Mouse (Mus musculus): Measurements from ENCODE around the gene Rftn2.

Rftn2 gene

DNA sequence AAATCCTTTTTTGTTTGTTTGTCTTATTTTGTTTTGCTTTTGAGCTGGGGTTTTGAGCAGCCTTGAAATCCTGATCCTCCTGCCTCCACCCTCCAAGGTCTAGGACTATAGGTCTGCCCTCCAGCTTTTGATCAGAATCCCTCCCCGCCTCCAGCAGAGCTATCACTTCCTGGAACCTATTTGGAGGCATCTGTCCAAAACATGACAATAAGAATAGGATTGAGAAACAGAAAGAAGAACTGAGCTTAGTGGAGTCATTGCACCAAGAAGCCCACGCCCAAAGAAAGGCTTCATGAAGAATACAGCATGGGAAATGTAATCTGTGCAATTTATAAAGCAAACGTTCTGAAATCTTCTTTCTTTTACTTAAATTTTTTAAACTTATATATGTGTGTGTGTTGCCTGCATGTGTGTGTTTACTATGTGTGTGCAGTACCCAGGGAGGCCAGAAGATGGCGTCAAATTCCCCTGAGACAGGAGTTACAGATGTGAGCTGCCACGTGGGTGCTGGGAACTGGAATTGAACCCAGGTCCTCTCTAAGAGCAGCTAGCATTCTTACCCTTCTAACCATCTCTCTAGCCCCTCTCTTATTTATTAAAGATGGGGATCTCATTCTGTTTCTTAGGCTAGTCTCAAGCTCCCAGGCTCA lies 46.5 kb downstream of the Rftn2 start:
- in situ Hi-C loops (cut with MboI, MseI): loop anchor here in 1 of 2 experiments (25.0 kb wide), 1 partner anchor 1032 kb away; no protein-coding TSS in a partner anchor

DNA sequence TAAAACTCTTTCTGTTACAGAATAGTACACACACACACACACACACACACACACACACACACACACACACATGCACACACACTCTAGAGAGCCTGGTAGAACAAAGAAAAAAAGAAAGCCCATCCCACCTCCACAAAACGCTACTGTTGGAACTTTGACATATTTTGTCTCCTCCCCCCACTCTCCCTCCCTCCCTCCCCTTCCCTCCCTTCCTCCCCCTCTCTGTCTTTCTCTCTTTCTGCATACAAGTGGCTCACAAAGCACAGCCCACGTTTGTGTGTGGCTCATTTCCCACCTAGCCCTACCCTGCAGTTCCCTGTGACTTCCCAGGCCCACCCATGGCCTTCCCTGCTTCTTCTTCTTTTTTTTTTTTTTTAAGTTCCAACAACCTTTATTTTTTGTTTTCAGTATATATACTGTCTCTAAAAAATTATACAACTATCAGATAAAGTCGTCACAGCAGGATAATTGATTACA lies 52.0 kb downstream of the Rftn2 start:
- in situ Hi-C loops (cut with MboI, MseI): loop anchor here in 1 of 2 experiments (25.0 kb wide), 1 partner anchor 1038 kb away; no protein-coding TSS in a partner anchor

DNA sequence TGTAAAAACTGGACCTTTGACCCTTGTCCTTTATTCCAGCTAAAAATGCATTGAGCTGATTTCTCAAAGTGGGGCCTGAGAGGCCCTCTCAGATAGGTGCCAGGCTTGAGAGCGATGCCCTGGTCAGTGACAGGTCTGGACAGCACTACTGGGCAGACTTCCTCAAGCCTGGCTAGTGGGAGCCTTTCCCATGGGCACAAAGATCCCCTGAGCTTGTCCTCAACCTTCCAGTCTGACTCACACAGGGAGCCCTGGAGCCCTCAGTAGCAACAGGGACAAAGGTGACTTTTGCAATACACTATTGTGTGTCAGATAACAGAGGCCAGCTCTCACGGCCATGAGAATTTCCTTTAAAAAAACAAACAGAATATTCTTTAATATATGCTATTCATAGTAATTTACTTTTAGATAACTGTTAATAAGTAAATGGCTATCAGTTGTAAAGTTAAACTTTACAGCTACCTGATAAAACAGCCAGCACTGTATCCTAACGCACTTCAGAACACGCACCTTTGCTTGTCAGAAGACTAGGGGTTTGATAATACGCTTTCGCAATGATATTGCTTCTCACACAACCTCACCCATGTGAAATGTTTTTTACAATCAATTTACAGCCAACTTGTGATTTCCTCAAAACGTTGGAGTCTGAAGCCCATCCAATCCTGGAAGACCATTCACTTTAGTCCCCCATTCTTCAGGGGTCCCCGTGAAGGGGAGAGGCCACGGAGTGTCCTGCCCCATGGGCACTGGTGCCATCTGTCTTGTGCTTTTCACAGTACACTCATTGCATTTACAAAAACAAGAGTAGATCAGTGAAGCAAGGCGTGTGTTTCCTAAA lies 52.6 kb downstream of the Rftn2 start:
- in situ Hi-C loops (cut with MboI, MseI): no loop called here

DNA sequence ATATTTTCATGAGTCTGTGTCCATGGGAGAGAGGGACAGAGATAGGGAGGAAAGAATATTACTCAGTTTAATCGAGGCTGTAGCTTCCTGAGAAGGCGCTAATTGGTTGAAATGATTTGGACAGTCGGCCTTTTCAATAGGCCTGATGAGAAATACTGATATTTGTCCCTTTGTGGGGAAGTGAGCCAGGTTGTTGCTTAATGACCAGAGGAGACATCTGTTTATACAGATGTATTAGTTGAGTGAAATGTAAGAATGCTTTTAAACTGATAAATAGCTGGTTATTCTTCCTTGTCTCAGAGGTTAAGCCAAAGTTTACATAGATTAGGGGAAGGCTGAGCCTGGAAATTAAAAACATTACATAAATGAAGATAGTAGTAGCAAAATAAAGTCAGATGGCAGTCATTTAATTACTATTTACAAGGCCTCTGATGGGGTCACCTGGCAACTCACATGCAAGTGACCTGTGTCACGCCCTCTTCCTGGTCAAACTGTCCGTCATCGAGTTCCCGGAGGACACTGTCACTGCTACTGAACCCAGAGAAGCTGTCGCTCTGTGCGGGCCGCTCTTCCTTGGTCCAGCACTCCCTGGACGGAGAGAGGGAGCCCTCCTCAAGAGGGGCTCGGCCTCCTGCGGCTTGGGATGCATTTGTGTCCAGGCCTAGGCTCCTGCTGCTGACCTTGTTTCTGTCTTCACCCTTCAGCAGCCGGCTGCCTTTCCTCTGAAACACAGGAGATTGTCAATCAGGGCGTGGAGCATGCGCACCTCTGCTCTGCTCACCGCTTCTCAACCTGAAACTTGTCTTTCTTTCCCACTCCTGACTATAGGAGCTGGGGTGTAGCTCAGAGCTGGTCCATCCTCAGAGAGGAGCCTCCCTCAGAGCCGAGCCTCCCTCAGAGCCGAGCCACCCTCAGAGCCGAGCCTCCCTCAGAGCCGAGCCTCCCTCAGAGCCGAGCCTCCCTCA lies 54.9 kb downstream of the Rftn2 start:
- in situ Hi-C loops (cut with MboI, MseI): no loop called here

DNA sequence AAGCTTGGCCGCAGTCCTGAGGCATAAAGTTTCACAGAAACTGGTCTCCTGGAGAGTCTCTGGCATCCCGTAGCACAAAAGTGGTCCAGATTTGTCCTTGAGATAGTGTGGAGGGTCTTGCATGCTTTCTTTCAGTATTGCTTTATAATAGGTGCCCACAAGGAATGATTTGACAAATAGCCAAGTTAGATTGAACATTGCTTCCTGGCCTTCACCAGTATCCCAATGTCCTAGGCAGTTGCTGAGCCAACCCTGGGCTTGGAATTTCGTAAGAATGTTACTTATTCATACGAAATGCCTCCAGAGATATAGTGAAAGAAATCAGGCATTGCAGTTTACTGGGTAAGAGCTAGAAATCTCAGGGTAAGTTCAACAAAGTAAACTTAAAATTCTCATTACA lies 58.0 kb downstream of the Rftn2 start:
- in situ Hi-C loops (cut with MboI, MseI): no loop called here

DNA sequence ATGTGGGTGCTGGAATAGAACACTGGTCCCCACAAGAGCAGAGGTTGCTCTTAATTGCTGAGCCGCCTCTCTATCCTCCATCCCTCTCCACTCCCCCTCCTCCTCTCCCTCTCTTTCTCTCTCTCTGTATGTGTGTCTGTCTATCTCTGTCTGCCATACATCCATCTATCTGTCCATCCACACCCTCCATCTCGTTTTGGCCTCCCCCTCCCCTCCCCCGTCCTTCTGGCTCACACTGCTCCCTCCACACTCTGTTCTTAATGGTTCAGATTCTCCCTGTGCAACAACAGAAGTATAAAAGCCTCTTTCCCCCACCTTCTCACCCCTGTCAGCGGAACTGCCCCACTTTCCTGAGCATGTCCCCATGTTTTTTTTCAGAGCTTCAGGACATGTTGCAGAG lies 59.0 kb downstream of the Rftn2 start:
- in situ Hi-C loops (cut with MboI, MseI): no loop called here

DNA sequence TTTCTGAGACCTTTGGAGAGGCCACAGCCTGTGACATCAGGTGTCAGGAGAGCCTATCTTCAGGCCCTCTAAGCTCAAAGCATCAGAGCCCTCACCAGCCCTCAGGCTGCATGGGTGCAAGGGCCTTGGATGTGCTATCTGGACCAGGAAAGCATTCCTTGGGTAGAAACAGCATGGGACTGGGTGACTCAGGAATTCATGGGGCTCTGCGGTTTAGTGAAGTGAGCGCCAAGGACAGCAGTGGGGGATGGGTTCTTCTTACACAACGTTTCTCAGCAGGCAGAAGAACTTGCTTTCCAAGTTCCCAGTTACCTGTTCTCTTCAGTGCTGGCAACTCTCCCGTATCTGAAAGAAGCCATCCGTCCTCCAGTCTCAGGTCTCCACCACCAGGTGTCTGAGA lies 62.6 kb downstream of the Rftn2 start:
- in situ Hi-C loops (cut with MboI, MseI): no loop called here

DNA sequence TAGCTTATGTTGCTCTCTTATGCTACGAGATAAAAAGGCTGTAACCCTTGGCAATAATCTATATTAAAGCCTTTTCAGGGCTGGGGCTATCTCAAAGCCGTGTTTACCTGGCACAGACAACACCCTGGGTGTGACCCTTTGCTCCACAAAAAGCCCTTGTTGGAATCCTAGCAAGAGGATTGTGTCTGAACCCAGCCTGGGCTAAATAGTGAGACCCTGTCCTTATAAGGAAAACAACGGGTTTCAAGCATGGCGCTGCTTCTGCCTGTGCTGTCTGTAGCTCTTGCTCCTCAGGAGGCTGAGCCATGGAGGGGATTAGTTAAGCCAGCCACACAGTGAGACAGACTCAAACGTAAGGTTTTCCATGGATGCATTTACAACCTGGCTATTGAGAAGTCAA lies 63.8 kb downstream of the Rftn2 start:
- in situ Hi-C loops (cut with MboI, MseI): no loop called here

DNA sequence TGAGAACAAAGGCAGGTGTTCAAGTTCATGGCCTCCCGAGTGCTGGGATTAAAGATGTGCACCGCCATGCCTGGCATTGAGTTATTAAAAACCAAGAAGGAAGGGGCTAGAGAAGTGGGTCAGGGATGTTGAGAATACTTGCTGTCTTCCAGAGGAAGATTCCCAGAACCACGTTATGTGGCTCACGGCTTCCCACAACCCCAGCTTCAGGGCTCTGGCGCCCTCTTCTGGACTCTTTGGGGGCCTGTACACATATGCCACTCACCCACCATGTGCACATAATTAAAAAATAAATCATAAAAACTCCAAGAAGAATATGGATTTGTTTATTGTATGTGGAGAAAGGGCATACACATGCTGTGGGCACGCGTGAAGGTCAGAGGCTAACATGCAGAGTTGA lies 64.7 kb downstream of the Rftn2 start:
- in situ Hi-C loops (cut with MboI, MseI): no loop called here

DNA sequence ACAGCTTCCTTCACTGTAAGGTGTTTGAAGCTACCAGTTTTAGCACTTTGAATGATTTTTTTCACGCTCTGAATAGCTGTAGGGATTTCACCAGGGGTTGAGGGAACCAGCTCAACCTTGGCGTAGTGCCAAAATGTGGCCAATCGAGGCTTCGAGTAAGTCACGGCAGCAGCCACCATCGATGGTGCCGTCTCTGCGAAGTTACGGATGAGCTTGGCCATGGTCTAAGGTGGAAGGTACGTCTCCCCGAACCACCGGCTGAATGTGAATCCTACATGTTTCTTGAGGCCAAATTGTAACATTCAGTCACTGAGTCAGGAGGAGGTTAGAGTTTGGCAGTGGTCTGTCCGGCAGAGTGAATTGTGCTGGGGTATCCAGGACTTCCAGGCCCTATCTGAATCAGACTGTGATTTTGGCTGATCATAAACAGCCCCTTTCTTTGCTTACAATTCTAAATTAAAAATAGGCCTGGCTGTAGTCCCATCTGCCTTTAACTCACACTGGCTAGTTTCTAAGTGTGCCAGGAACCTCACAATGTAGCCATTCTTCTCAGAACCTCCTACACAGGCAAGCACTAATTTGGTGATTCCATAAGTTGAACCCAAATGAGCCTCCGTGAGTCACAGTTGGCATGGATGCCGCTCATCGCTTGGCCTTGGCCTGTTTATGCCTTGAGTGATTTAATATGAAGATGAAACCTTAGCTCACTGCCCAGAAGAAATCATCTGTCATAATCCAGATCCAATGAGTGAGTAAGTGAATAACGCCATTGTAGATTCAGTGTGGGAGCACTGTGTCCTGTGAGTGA lies 65.5 kb downstream of the Rftn2 start:
- in situ Hi-C loops (cut with MboI, MseI): no loop called here

DNA sequence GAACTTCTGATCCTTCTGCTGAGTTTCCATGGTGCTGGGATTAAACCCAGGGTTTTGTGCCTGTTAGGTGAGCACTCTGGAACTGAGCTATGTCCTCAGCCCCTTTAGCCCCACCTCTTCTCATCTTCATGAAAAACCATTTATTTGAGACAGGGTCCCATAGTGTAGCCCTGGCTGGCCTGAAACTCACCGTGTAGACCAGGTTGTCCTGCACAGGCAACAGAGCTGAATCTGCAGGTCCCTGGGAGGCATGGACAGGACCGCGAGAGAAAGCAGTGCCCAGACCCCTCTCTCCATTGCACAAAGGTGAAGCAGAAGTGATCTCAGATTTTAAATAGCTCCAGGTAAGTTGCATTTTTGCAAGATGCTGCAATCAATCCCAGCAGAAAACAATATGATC lies 66.4 kb downstream of the Rftn2 start:
- in situ Hi-C loops (cut with MboI, MseI): no loop called here

DNA sequence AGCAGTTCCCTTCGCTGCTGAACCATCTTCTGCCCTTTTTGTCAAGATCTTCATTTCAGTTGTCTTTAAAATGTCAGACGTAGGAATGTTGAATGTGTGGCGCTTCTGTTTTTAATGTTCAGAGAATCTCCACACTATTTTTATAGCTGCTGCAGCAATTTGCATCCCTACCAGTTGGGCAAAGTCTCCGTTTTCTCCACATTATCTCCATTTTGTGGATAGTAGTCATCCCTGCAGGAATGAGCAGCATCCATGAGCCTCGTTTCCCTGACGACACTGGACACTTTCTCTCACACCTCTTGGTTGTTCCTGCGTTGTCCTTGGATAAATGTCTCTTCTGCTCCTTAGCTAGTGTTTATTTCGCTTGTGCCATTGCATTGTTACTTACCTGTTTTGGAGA lies 67.8 kb downstream of the Rftn2 start:
- in situ Hi-C loops (cut with MboI, MseI): no loop called here

DNA sequence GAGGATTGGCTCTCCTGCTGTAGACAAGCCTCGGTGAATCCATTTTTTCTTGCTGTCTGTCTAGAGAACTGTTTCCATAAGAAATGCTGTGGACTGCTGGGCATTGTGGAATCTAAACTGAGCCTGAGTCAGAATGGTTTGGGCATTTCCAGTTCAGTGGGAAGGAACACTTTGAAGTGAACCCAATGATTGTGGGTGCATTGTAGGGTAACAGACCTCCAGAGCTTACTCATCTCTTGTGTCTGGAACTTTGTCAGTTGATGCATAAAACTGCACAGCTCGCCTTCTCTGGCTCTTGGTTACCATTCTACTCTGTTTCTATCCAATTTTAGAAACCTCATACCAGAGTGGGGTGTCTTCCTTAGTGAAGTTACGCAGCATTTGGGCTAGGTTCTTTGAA lies 68.4 kb downstream of the Rftn2 start:
- in situ Hi-C loops (cut with MboI, MseI): no loop called here

DNA sequence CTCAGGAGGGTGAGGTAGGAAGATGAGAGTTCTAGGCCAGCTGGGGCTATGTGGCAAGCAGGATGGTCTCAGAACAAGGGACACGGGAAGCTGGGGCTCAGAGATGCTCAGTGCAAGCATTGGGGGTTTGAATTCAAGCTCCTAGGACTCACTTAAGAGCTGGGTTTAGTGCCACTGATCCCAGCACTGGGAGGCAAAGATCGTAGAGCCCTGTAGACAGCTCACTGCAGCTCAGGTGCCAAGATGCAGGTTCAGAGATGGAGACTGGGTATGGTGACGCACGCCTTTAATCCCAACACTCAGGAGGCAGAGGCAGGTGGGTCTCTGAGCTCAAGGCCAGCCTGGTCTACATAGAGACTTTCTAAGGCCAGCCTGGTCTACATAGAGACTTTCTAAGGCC lies 69.3 kb downstream of the Rftn2 start:
- in situ Hi-C loops (cut with MboI, MseI): no loop called here

DNA sequence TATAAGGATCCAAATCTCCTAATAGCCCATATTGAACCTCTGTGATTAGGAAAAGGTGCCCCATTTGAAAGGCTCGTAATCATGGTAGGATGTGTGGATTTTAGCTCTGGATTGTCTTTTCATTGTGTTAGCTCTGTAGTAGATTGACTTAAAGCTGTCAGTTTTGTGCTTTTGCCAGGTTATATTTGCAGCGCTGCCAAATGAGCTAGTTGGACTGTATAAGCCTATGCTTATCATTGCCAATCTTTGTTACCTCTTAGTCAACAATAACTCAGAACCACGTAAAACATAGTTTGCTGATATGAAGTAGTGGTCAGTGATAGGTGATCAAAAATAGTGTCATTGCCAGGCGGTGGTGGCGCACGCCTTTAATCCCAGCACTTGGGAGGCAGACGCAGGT lies 81.0 kb downstream of the Rftn2 start:
- in situ Hi-C loops (cut with MboI, MseI): no loop called here

DNA sequence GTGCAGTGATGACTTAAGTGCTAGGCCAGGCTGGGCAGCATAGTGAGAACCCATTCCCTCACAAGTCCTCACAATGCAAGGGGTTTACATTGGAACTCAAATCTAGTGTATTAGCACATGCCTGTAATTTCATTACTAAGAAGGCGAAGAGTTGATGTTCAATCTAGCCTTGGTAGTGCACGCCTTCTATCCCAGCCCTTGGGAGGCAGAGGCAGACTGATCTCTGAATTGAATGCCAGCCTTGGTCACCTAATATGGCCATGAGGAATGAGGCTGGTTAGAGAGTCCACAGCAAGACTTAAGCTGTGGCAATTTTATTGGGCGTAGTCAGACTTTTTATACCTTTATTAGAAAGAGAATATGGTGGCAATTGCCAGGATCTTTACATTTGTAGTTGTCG lies 82.2 kb downstream of the Rftn2 start:
- in situ Hi-C loops (cut with MboI, MseI): no loop called here

DNA sequence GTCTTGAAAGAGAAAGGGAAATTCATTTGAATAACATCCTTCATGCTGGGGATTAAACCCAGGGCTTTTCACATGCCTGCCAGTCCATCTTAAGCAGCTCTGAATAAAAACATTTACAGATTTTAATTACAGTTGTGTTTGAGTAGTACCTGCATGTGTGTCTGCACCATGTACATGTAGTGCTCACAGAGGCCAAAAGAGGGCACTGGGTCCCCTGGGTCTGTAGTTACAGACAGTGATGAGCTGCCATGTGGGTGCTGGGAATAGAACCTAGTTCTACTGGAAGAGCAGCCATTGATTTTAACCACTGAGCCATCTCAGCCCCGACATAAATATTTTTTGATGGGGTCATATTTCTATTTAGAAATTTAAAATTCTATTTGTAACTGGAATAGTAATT lies 90.7 kb downstream of the Rftn2 start:
- in situ Hi-C loops (cut with MboI, MseI): no loop called here

DNA sequence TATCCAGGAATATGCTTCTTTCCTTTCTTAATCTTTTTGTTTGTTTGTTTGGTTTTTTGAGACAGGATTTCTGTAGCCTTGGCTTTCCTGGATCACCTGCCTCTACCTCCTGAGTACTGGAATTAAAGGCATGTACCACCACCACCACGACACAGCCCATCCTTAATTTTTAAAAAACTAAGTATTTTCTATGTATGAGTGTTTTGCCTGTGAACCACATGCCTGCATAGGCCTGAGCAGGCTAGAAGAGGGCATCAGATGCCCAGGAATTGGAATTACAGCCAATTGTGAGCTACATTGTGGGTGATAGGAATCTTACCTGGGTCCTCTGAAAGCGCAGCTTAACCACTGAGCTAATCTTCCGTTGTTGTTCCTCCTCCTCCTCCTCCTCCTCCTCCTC lies 92.3 kb downstream of the Rftn2 start:
- in situ Hi-C loops (cut with MboI, MseI): no loop called here

DNA sequence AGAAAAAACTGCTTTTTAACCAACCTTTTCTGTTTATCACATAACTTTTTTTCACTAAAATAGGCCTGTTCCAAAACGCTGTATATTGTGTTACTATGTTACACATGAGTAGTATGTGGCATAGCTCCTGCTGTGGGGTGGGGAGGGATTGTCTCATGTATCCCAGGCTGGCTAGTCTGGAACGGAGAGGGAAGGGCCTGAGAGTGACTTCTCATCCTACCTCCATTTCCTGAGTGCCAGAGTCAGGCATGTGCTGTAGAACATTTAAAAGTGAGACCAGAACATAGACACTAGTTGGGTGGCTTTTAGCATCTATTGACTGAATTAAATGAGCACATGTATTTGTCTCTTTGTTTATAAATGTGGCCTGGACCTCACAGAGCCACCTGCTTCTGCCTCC lies 93.4 kb downstream of the Rftn2 start:
- in situ Hi-C loops (cut with MboI, MseI): no loop called here

DNA sequence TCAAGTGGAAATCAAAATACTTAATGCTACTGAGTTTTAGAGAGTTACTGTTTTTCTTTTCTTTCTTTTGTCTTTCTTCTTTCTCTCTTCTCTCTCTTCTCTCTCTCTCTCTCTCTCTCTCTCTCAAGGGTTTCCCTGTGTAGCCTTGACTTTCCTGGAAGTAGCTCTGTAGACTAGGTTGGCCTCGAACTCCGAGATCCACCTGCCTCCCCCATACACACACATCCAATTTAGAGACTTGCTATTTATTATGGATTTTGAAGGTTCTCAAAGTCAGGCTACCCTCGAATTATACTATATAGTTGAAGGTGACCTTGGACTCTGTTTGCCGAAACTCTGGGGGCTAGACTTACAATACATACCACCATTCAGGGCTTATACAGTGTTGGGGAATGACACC lies 94.3 kb downstream of the Rftn2 start:
- in situ Hi-C loops (cut with MboI, MseI): no loop called here

DNA sequence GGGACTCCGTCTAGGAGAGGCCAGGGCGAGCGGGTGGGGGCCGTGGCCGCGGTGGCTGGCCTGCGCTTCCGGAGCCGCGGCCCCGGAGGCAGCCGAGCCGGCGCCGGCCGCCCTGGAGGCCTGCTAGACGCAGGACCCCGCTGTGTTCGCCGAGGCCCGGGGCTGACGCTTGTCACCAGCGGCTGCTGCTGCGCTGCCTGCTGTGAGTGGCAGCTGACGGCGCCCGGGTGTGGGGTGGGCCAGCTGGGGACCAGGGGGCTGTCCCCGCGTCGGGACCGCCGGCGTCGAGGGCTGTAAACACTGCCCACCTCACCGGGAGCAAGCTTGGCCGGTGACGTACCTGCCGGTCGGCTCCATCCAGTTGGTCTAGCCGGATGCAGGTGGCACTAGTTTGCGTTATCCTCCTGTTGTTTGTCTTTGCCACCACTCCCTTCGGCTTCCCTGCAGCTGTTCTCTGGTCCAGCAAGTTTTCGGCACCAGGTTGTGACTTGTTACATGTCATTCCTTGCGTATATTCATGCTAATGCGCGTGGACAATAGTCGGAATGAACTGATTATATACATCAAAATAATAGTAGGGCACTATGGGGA lies 95.1 kb downstream of the Rftn2 start:
- in situ Hi-C loops (cut with MboI, MseI): no loop called here

All from T-helper 17 cell (primary cell).